In genomic region chr9:78790155-78790554, GRCm38 (mm10) we compare ENCODE assay signal across 29 mouse cellular contexts.
"Had no signal": no experiment of that assay in that cellular context is flagged by ENCODE, and none has a peak within 500 bp of the region (broad histone marks: within the 10 kb centered on the region; RNA-seq: fewer than 3 reads in every experiment).

No protein-coding gene starts in this region.

- H3K9ac ChIP-seq: limb, embryonic 12.5 days; limb, embryonic 13.5 days; limb, embryonic 15.5 days; liver, embryonic 12.5 days; liver, embryonic 13.5 days; liver, embryonic 14.5 days; liver, embryonic 15.5 days; liver, postnatal 0 days; lung, embryonic 14.5 days; lung, embryonic 15.5 days; midbrain, embryonic 13.5 days; midbrain, embryonic 15.5 days; neural tube, embryonic 12.5 days had no signal

- H3K9me3 ChIP-seq: limb, embryonic 10.5 days; limb, embryonic 12.5 days; limb, embryonic 13.5 days; limb, embryonic 15.5 days; liver, embryonic 12.5 days; liver, embryonic 13.5 days; liver, embryonic 15.5 days; lung, embryonic 15.5 days; megakaryocyte, embryonic 14.5 days; midbrain, embryonic 10.5 days; midbrain, embryonic 13.5 days; midbrain, embryonic 15.5 days; neural tube, embryonic 12.5 days had no signal

- H3K4me1 ChIP-seq: limb, embryonic 12.5 days; limb, embryonic 15.5 days; liver, embryonic 12.5 days; liver, embryonic 13.5 days; liver, embryonic 15.5 days; lung, embryonic 15.5 days; megakaryocyte, embryonic 14.5 days; midbrain, embryonic 10.5 days; midbrain, embryonic 13.5 days; midbrain, embryonic 15.5 days; neural tube, embryonic 12.5 days had no signal

- H3K27ac ChIP-seq: left cerebral cortex, adult 2 months; limb, embryonic 10.5 days; limb, embryonic 12.5 days; limb, embryonic 13.5 days; limb, embryonic 15.5 days; liver, embryonic 12.5 days; liver, embryonic 13.5 days; liver, embryonic 14.5 days; liver, embryonic 15.5 days; lung, embryonic 15.5 days; macrophage; midbrain, embryonic 10.5 days; midbrain, embryonic 13.5 days; midbrain, embryonic 15.5 days; neural tube, embryonic 12.5 days had no signal

- H3K36me3 ChIP-seq: limb, embryonic 10.5 days; limb, embryonic 12.5 days; limb, embryonic 13.5 days; limb, embryonic 15.5 days; liver, embryonic 12.5 days; liver, embryonic 13.5 days; liver, embryonic 15.5 days; lung, embryonic 15.5 days; midbrain, embryonic 10.5 days; midbrain, embryonic 13.5 days; midbrain, embryonic 15.5 days; neural tube, embryonic 12.5 days had no signal

- ATAC-seq: liver, embryonic 12.5 days; liver, postnatal 0 days; lung, postnatal 0 days had no signal

- DNase-seq: left cerebral cortex, postnatal 4 days; liver; liver, embryonic 13.5 days; liver, postnatal 0 days; lung, adult 18-20 months; lung, adult 2 months; lung, embryonic 14.5 days; lung, postnatal 10 days; lung, postnatal 14 days; lung, postnatal 36 days; lung, postnatal 4 days had no signal

- H3K4me2 ChIP-seq: limb, embryonic 12.5 days; limb, embryonic 13.5 days; limb, embryonic 15.5 days; liver, embryonic 11.5 days; liver, embryonic 12.5 days; liver, embryonic 13.5 days; liver, embryonic 15.5 days; lung, embryonic 14.5 days; lung, embryonic 15.5 days; midbrain, embryonic 13.5 days; midbrain, embryonic 15.5 days; neural tube, embryonic 12.5 days had no signal

- H3K4me3 ChIP-seq: left cerebral cortex, adult 2 months; limb, embryonic 10.5 days; limb, embryonic 12.5 days; limb, embryonic 13.5 days; limb, embryonic 15.5 days; liver, embryonic 12.5 days; liver, embryonic 13.5 days; liver, embryonic 15.5 days; lung, embryonic 15.5 days; megakaryocyte, embryonic 14.5 days; midbrain, embryonic 10.5 days; midbrain, embryonic 13.5 days; midbrain, embryonic 15.5 days; myocyte; neural tube, embryonic 12.5 days had no signal

- H3K27me3 ChIP-seq: limb, embryonic 12.5 days; limb, embryonic 13.5 days; limb, embryonic 15.5 days; liver, embryonic 12.5 days; liver, embryonic 13.5 days; liver, embryonic 15.5 days; lung, embryonic 15.5 days; midbrain, embryonic 13.5 days; midbrain, embryonic 15.5 days; neural tube, embryonic 12.5 days had no signal
